Mouse (Mus musculus) forebrain, embryonic 13.5 days (tissue): ENCODE data around the gene Mta2. TPM values are rescaled to one million over a fixed set of nuclear protein-coding genes. Genes with fewer than 3 reads are reported as not detected.

Source experiments
- ATAC-seq: fragments of 200-750 bp; cut with Nextera tagmentation; 2 replicates; pipeline ENCODE4 v1.8.0; 2017
- H3K27ac ChIP-seq: fragments of 300-500 bp; sonication (generic); 2 replicates; pipeline ENCODE4 v1.5.1; 2015; ENCODE audit warnings: inconsistent platforms, mild to moderate bottlenecking, moderate library complexity
- H3K27me3 ChIP-seq: fragments of 300-500 bp; sonication (generic); 2 replicates; pipeline ENCODE4 v1.6.1; 2015; ENCODE audit warnings: mild to moderate bottlenecking, inconsistent platforms
- H3K36me3 ChIP-seq: fragments of 300-500 bp; sonication (generic); 2 replicates; pipeline ENCODE4 v1.6.1; 2015; ENCODE audit warnings: mild to moderate bottlenecking, inconsistent platforms; ENCODE audit not compliant: poor library complexity, severe bottlenecking
- H3K4me1 ChIP-seq: fragments of 300-500 bp; sonication (generic); 2 replicates; pipeline ENCODE4 v1.6.1; 2015; ENCODE audit warnings: inconsistent platforms
- H3K4me2 ChIP-seq: fragments of 300-500 bp; sonication (generic); 2 replicates; pipeline ENCODE4 v1.6.1; 2015; ENCODE audit warnings: inconsistent platforms, mild to moderate bottlenecking, moderate library complexity
- H3K4me3 ChIP-seq: fragments of 300-500 bp; sonication (generic); 2 replicates; pipeline ENCODE4 v1.5.1; 2015; ENCODE audit warnings: mild to moderate bottlenecking, inconsistent platforms
- H3K9ac ChIP-seq: fragments of 300-500 bp; sonication (generic); 2 replicates; pipeline ENCODE4 v1.6.1; 2015; ENCODE audit warnings: mild to moderate bottlenecking, inconsistent platforms
- H3K9me3 ChIP-seq: fragments of 300-500 bp; sonication (generic); replicated peaks from 2 replicates; pipeline ENCODE4 v1.6.1; 2016; ENCODE audit warnings: inconsistent platforms
- WGBS: fragments of 180-500 bp; shearing (Covaris S2); methylation state at CpG from one replicate; pipeline ENCODE4 v1.1.7; 2015; 5-methylcytosine and 5-hydroxymethylcytosine counted together
- polyA plus RNA-seq: library from polyadenylated mRNA; unstranded; fragments of >200 nt; fragmentation: Nextera tagmentation; extraction: Ambion mirVana; gene quantifications from 2 replicates; pipeline ENCODE4 v1.2.1, GENCODE M21; 2015

Mta2 gene
- polyA plus RNA-seq, 1 experiment from 2014 or later, result 178 TPM

- H3K9me3 ChIP-seq, result no peaks in the 10 kb centered on the region
- ATAC-seq, result no peak
- H3K9ac ChIP-seq, result no peak overlapping the region
- no peak overlapping the region for H3K4me3 ChIP-seq
- peaks cover 80% of the 10 kb centered on the region for H3K36me3 ChIP-seq
- no peak overlapping the region for H3K4me2 ChIP-seq
- no peaks in the 10 kb centered on the region for H3K27me3 ChIP-seq
- H3K27ac ChIP-seq, result no peak overlapping the region
- H3K4me1 ChIP-seq, result no peaks in the 10 kb centered on the region
- WGBS, result 92% methylated on average over 3 of the region's 3 CpGs
These were observed 27.5 kb upstream of the Mta2 start for GRCm38 (mm10) chr19:8914212-8914611.

- Histone ChIP-seq H3K9me3 (no peaks in the 10 kb centered on the region), H3K4me2 (no peak overlapping the region), H3K27me3 (no peaks in the 10 kb centered on the region), H3K27ac (no peak overlapping the region), H3K4me1 (peaks cover 15% of the 10 kb centered on the region), H3K4me3 (no peak overlapping the region), H3K9ac (no peak overlapping the region), H3K36me3 (peaks cover 32% of the 10 kb centered on the region)
- 91% methylated on average over 3 of the region's 3 CpGs for WGBS
- no peak for ATAC-seq
These were observed 22.7 kb upstream of the Mta2 start for GRCm38 (mm10) chr19:8919000-8919399.

GRCm38 (mm10) chr19:8919684-8920072, 22.0 kb upstream of the Mta2 start:
- H3K4me3 ChIP-seq, result peak overlapping the region; percentile 80
- H3K4me1 ChIP-seq, result peaks cover 15% of the 10 kb centered on the region
- H3K4me2 ChIP-seq, result peak overlapping the region; percentile 71
- ATAC-seq, result peak; percentile 1; the same call in 1 of the 2 replicates
- H3K27me3 ChIP-seq, result no peaks in the 10 kb centered on the region
- H3K36me3 ChIP-seq, result peaks cover 25% of the 10 kb centered on the region
- no peaks in the 10 kb centered on the region for H3K9me3 ChIP-seq
- WGBS, result 77% methylated on average over 6 of the region's 6 CpGs
- H3K27ac ChIP-seq, result 0 out of 2 replicates have a peak overlapping the region, but pooled peaks have one; percentile 74
- H3K9ac ChIP-seq, result no peak overlapping the region

- peaks cover 15% of the 10 kb centered on the region for H3K4me1 ChIP-seq
- peak; percentile 98 for ATAC-seq
- H3K4me2 ChIP-seq, result peak within 1 kb of the TSS; percentile 71
- H3K27me3 ChIP-seq, result no peaks in the 10 kb centered on the region
- H3K9ac ChIP-seq, result peak within 1 kb of the TSS; percentile 84
- H3K27ac ChIP-seq, result peak within 1 kb of the TSS; percentile 74
- peaks cover 21% of the 10 kb centered on the region for H3K36me3 ChIP-seq
- no peaks in the 10 kb centered on the region for H3K9me3 ChIP-seq
- H3K4me3 ChIP-seq, result peak within 1 kb of the TSS; percentile 80
- WGBS, result 3% methylated on average over 38 of the region's 50 CpGs
These were observed 21.5 kb upstream of the Mta2 start, which contains the start of gene B3gat3 for GRCm38 (mm10) chr19:8920073-8920736. TSS of gene B3gat3 (plus strand) at chr19:8920374.

GRCm38 (mm10) chr19:8920836-8921291, 20.8 kb upstream of the Mta2 start:
- Histone ChIP-seq H3K4me3 (peak overlapping the region; percentile 80), H3K9me3 (no peaks in the 10 kb centered on the region), H3K4me2 (peak overlapping the region; percentile 71), H3K27me3 (no peaks in the 10 kb centered on the region), H3K36me3 (peaks cover 21% of the 10 kb centered on the region), H3K9ac (peak overlapping the region; percentile 84), H3K4me1 (peaks cover 15% of the 10 kb centered on the region), H3K27ac (peak overlapping the region; percentile 74)
- 2% methylated on average over 6 of the region's 6 CpGs for WGBS
- ATAC-seq, result peak; percentile 0; the same call in 1 of the 2 replicates

GRCm38 (mm10) chr19:8921741-8922140, 19.9 kb upstream of the Mta2 start:
- 87% methylated on average over 9 of the region's 9 CpGs for WGBS
- H3K4me2 ChIP-seq, result peak overlapping the region; percentile 71
- H3K4me1 ChIP-seq, result peaks cover 15% of the 10 kb centered on the region
- H3K27ac ChIP-seq, result no peak overlapping the region
- H3K36me3 ChIP-seq, result peaks cover 20% of the 10 kb centered on the region
- no peaks in the 10 kb centered on the region for H3K27me3 ChIP-seq
- no peaks in the 10 kb centered on the region for H3K9me3 ChIP-seq
- H3K4me3 ChIP-seq, result peak overlapping the region; percentile 80; the same call in 1 of the 2 replicates
- no peak for ATAC-seq
- H3K9ac ChIP-seq, result no peak overlapping the region

- Histone ChIP-seq H3K9ac (no peak overlapping the region), H3K4me1 (peaks cover 22% of the 10 kb centered on the region), H3K36me3 (peaks cover 35% of the 10 kb centered on the region), H3K9me3 (no peaks in the 10 kb centered on the region), H3K4me2 (no peak overlapping the region), H3K4me3 (no peak overlapping the region), H3K27me3 (peaks cover 11% of the 10 kb centered on the region), H3K27ac (no peak overlapping the region)
- WGBS, result 90% methylated on average over 2 of the region's 2 CpGs
- ATAC-seq, result no peak
These were observed 14.9 kb upstream of the Mta2 start for GRCm38 (mm10) chr19:8926766-8927165.

- H3K9ac ChIP-seq, result no peak overlapping the region
- 90% methylated on average over 12 of the region's 12 CpGs for WGBS
- no peak for ATAC-seq
These were observed 13.7 kb upstream of the Mta2 start for GRCm38 (mm10) chr19:8927891-8928525.

GRCm38 (mm10) chr19:8928689-8929223, 12.9 kb upstream of the Mta2 start:
- peak overlapping the region; percentile 76 for H3K4me2 ChIP-seq

More at GRCm38 (mm10) chr19:8927891-8928525, 13.7 kb upstream of the Mta2 start:
- Histone ChIP-seq H3K27ac (no peak overlapping the region), H3K4me3 (no peak overlapping the region), H3K4me1 (peaks cover 20% of the 10 kb centered on the region), H3K4me2 (no peak overlapping the region), H3K27me3 (peaks cover 11% of the 10 kb centered on the region), H3K36me3 (peaks cover 35% of the 10 kb centered on the region), H3K9me3 (no peaks in the 10 kb centered on the region)

GRCm38 (mm10) chr19:8929224-8930088, 12.2 kb upstream of the Mta2 start, which contains the start of the genes Rom1 and Eml3:
TSS of gene Rom1 (minus strand) at chr19:8929356.
TSS of gene Eml3 (plus strand) at chr19:8929552.
- peak; percentile 58 for ATAC-seq
- peaks cover 44% of the 10 kb centered on the region for H3K36me3 ChIP-seq
- no peaks in the 10 kb centered on the region for H3K9me3 ChIP-seq
- H3K27ac ChIP-seq, result no peak within 1 kb of the TSS; the same call in 1 of the 2 replicates
- H3K27me3 ChIP-seq, result peaks cover 11% of the 10 kb centered on the region
- H3K4me2 ChIP-seq, result peak within 1 kb of the TSS; percentile 76
- H3K4me1 ChIP-seq, result peaks cover 20% of the 10 kb centered on the region
- H3K9ac ChIP-seq, result peak within 1 kb of the TSS; percentile 77
- WGBS, result under 1% methylated on average over 68 of the region's 74 CpGs
- H3K4me3 ChIP-seq, result peak within 1 kb of the TSS; percentile 56

More at GRCm38 (mm10) chr19:8928689-8929223, 12.9 kb upstream of the Mta2 start:
- H3K27ac ChIP-seq, result no peak overlapping the region
- H3K27me3 ChIP-seq, result peaks cover 11% of the 10 kb centered on the region
- H3K4me3 ChIP-seq, result peak overlapping the region; percentile 56
- H3K36me3 ChIP-seq, result peaks cover 40% of the 10 kb centered on the region
- WGBS, result 15% methylated on average over 16 of the region's 16 CpGs
- H3K4me1 ChIP-seq, result peaks cover 20% of the 10 kb centered on the region
- H3K9me3 ChIP-seq, result no peaks in the 10 kb centered on the region
- H3K9ac ChIP-seq, result peak overlapping the region; percentile 77
- peak; percentile 44 for ATAC-seq

- H3K9me3 ChIP-seq, result no peaks in the 10 kb centered on the region
- peak; percentile 23; the same call in 1 of the 2 replicates for ATAC-seq
- H3K4me2 ChIP-seq, result peak overlapping the region; percentile 76
- H3K27me3 ChIP-seq, result peaks cover 11% of the 10 kb centered on the region
- H3K4me3 ChIP-seq, result peak overlapping the region; percentile 56
- H3K9ac ChIP-seq, result peak overlapping the region; percentile 77
- peaks cover 44% of the 10 kb centered on the region for H3K36me3 ChIP-seq
- WGBS, result 19% methylated on average over 11 of the region's 11 CpGs
- no peak overlapping the region for H3K27ac ChIP-seq
- peaks cover 20% of the 10 kb centered on the region for H3K4me1 ChIP-seq
These were observed 11.6 kb upstream of the Mta2 start for GRCm38 (mm10) chr19:8930117-8930516.
